Mouse (Mus musculus) hindbrain, embryonic 14.5 days (tissue): ENCODE results near the gene Psma2. TPM values are rescaled to one million over a fixed set of nuclear protein-coding genes. Genes with fewer than 3 reads are reported as not detected.
A peak's percentile ranks its signal among the peaks of the same experiment; 100 is the strongest.

Experiments used
- ATAC-seq: fragments of 200-750 bp; cut with Nextera tagmentation; 2 replicates; pipeline ENCODE4 v1.8.0; 2017; ENCODE audit warnings: moderate number of reproducible peaks, mild to moderate bottlenecking, moderate TSS enrichment, moderate library complexity; ENCODE audit not compliant: low FRiP score
- DNase-seq: peaks from one replicate; pipeline ENCODE4 v3.0.0-alpha.2; 2015; ENCODE audit warnings: low spot score
- H3K27ac ChIP-seq: fragments of 300-500 bp; sonication (generic); 2 replicates; pipeline ENCODE4 v1.5.1; 2014; ENCODE audit warnings: mild to moderate bottlenecking, moderate library complexity
- H3K27me3 ChIP-seq: fragments of 300-500 bp; sonication (generic); 2 replicates; pipeline ENCODE4 v1.6.1; 2014; ENCODE audit warnings: mild to moderate bottlenecking, low read length, mixed read lengths; ENCODE audit not compliant: control insufficient read depth, insufficient read depth
- H3K36me3 ChIP-seq: fragments of 300-500 bp; sonication (generic); replicated peaks from 2 replicates; pipeline ENCODE4 v1.6.1; 2014; ENCODE audit not compliant: control insufficient read depth, insufficient read depth
- H3K4me1 ChIP-seq: fragments of 300-500 bp; sonication (generic); replicated peaks from 2 replicates; pipeline ENCODE4 v1.6.1; 2014; ENCODE audit warnings: antibody characterized with exemption, low read length, mixed read lengths; ENCODE audit not compliant: control insufficient read depth, insufficient read depth
- H3K4me2 ChIP-seq: fragments of 300-500 bp; sonication (generic); replicated peaks from 2 replicates; pipeline ENCODE4 v1.6.1; 2014; ENCODE audit warnings: mild to moderate bottlenecking, moderate library complexity
- H3K4me3 ChIP-seq: fragments of 300-500 bp; sonication (generic); replicated peaks from 2 replicates; pipeline ENCODE4 v1.5.1; 2014; ENCODE audit warnings: mild to moderate bottlenecking, low read length
- H3K9ac ChIP-seq: fragments of 300-500 bp; sonication (generic); 2 replicates; pipeline ENCODE4 v1.6.1; 2014
- H3K9me3 ChIP-seq: fragments of 300-500 bp; sonication (generic); 2 replicates; pipeline ENCODE4 v1.6.1; 2016; ENCODE audit warnings: low read length; ENCODE audit not compliant: control insufficient read depth
- WGBS: fragments of 180-500 bp; shearing (Covaris S2); extraction: QIAGEN DNeasy Blood & Tissue Kit; methylation state at CpG from one replicate; pipeline ENCODE4 v1.1.7; 2014; 5-methylcytosine and 5-hydroxymethylcytosine counted together
- polyA plus RNA-seq: library from polyadenylated mRNA; unstranded; fragments of >200 nt; fragmentation: Nextera tagmentation; extraction: Ambion mirVana; gene quantifications from 2 replicates; pipeline ENCODE4 v1.2.1, GENCODE M21; 2014

Psma2 gene
- 167 and 185 TPM in 2 replicates for polyA plus RNA-seq

DNA sequence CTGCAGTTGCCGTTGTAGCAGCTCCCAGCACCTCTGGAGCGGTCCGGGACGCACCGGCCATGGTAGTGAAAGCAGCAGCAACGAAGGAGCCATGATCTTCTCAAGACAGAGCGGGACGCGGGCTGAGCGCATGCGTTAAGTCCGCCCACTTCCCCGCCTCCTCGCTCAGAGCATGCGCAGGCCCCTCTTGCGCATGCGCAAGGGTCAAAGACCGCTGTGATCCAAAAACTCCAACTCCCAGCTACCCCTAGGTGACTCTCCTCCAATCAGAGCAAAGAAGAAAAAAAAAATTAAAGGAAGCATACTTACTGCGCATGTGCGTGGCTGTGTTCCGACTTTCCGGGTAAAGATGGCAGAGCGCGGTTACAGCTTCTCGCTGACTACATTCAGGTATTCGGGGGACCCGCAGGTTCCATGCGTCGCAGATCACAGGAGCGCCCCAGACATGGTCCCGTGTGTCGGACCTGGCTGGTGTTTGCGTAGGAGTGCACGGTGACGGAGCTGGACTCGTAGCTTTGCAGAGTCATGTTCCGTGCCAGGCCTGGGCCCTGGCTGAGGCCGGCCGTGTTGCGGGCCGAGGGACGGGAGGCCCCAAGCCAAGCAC is at the start of gene Psma2, which contains the start of gene Mrpl32:
Psma2 (plus strand) TSS at position 315 of the 604 bp plus-strand sequence.
Mrpl32 (minus strand) TSS at position 240 of the 604 bp plus-strand sequence.
- peak; percentile 99 for ATAC-seq
- Histone ChIP-seq H3K27me3 (no peaks in the 10 kb centered on the region), H3K36me3 (peaks cover 35% of the 10 kb centered on the region), H3K4me1 (peaks cover 14% of the 10 kb centered on the region; the same call in 1 of the 2 replicates), H3K4me2 (peak within 1 kb of the TSS; percentile 82), H3K27ac (peak within 1 kb of the TSS; percentile 66), H3K9me3 (no peaks in the 10 kb centered on the region), H3K4me3 (peak within 1 kb of the TSS; percentile 82), H3K9ac (peak within 1 kb of the TSS; percentile 94)
- DNase-seq: peak; percentile 100
- WGBS: under 1% methylated on average over 42 of the region's 42 CpGs

- H3K4me2 ChIP-seq: no peak overlapping the region
- no peak overlapping the region for H3K9ac ChIP-seq
- no peak overlapping the region for H3K4me3 ChIP-seq
- ATAC-seq (no peak), DNase-seq (no peak)
- H3K27ac ChIP-seq: no peak overlapping the region
- no peaks in the 10 kb centered on the region for H3K4me1 ChIP-seq
- no peaks in the 10 kb centered on the region for H3K9me3 ChIP-seq
- H3K36me3 ChIP-seq: no peaks in the 10 kb centered on the region
- H3K27me3 ChIP-seq: no peaks in the 10 kb centered on the region
Observed at GRCm38 (mm10) chr13:14574128-14574527, 38.9 kb upstream of the Psma2 start.

GRCm38 (mm10) chr13:14580392-14580791 is 32.6 kb upstream of the Psma2 start:
- no peaks in the 10 kb centered on the region for H3K4me1 ChIP-seq
- DNase-seq (no peak), ATAC-seq (no peak)
- no peaks in the 10 kb centered on the region for H3K27me3 ChIP-seq
- 84% methylated on average over 3 of the region's 3 CpGs for WGBS
- no peak overlapping the region for H3K4me3 ChIP-seq
- H3K9ac ChIP-seq: no peak overlapping the region
- no peak overlapping the region for H3K27ac ChIP-seq
- no peak overlapping the region for H3K4me2 ChIP-seq
- no peaks in the 10 kb centered on the region for H3K9me3 ChIP-seq
- H3K36me3 ChIP-seq: no peaks in the 10 kb centered on the region

GRCm38 (mm10) chr13:14602744-14603143 is 10.3 kb upstream of the Psma2 start:
- no peaks in the 10 kb centered on the region for H3K27me3 ChIP-seq
- H3K4me1 ChIP-seq: no peaks in the 10 kb centered on the region
- H3K4me2 ChIP-seq: no peak overlapping the region
- H3K4me3 ChIP-seq: no peak overlapping the region
- no peak overlapping the region for H3K27ac ChIP-seq
- 90% methylated on average over 2 of the region's 2 CpGs for WGBS
- H3K9ac ChIP-seq: no peak overlapping the region
- DNase-seq (no peak), ATAC-seq (no peak)
- H3K36me3 ChIP-seq: no peaks in the 10 kb centered on the region
- H3K9me3 ChIP-seq: no peaks in the 10 kb centered on the region

- no peak overlapping the region for H3K27ac ChIP-seq
- no peaks in the 10 kb centered on the region for H3K27me3 ChIP-seq
- H3K4me1 ChIP-seq: peaks cover 9% of the 10 kb centered on the region; the same call in 1 of the 2 replicates
- no peak overlapping the region for H3K9ac ChIP-seq
- H3K4me3 ChIP-seq: no peak overlapping the region
- H3K4me2 ChIP-seq: no peak overlapping the region
- DNase-seq (no peak), ATAC-seq (no peak)
- H3K9me3 ChIP-seq: no peaks in the 10 kb centered on the region
- H3K36me3 ChIP-seq: peaks cover 21% of the 10 kb centered on the region
Observed at GRCm38 (mm10) chr13:14607616-14608015, 5.4 kb upstream of the Psma2 start.

DNA sequence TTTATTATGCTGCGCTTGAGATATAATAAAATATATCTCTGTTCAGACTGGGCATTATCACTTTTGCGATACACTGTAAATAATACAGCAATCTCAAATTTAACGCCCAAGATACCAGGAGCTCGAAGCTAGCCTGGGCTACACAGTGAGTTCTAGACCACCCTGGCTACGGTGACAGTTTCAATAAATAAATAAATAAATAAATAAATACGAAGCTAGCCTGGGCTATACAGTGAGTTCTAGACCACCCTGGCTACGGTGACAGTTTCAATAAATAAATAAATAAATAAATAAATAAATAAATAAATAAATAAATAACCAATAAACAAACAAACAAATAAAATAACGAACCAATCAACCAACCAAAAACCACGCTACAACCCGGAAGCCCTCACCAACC is 577 bp upstream of the Psma2 start:
- Histone ChIP-seq H3K4me2 (peak overlapping the region; percentile 59), H3K27me3 (no peaks in the 10 kb centered on the region), H3K9ac (peak overlapping the region; percentile 77), H3K4me3 (peak overlapping the region; percentile 82), H3K9me3 (no peaks in the 10 kb centered on the region), H3K36me3 (peaks cover 31% of the 10 kb centered on the region), H3K4me1 (peaks cover 14% of the 10 kb centered on the region; the same call in 1 of the 2 replicates), H3K27ac (peak overlapping the region; percentile 66)
- no peak for DNase-seq
- 8% methylated on average over 10 of the region's 10 CpGs for WGBS
- peak; percentile 67 for ATAC-seq

GRCm38 (mm10) chr13:14613553-14613952 is 513 bp downstream of the Psma2 start:
- 0 out of 2 replicates have a peak overlapping the region, but pooled peaks have one; percentile 14 for H3K27ac ChIP-seq
- DNase-seq (no peak), ATAC-seq (no peak)
- H3K9ac ChIP-seq: peak overlapping the region; percentile 94
- H3K27me3 ChIP-seq: no peaks in the 10 kb centered on the region
- H3K9me3 ChIP-seq: no peaks in the 10 kb centered on the region
- H3K4me3 ChIP-seq: peak overlapping the region; percentile 82
- 2% methylated on average over 9 of the region's 9 CpGs for WGBS
- peaks cover 14% of the 10 kb centered on the region; the same call in 1 of the 2 replicates for H3K4me1 ChIP-seq
- H3K4me2 ChIP-seq: peak overlapping the region; percentile 82
- peaks cover 37% of the 10 kb centered on the region for H3K36me3 ChIP-seq

GRCm38 (mm10) chr13:14618724-14619123 is 5.7 kb downstream of the Psma2 start:
- no peak overlapping the region for H3K4me3 ChIP-seq
- ATAC-seq (peak; percentile 27; the same call in 1 of the 2 replicates), DNase-seq (peak; percentile 85)
- no peak overlapping the region for H3K4me2 ChIP-seq
- H3K27me3 ChIP-seq: no peaks in the 10 kb centered on the region
- no peak overlapping the region for H3K9ac ChIP-seq
- WGBS: 49% methylated on average over 2 of the region's 2 CpGs
- H3K27ac ChIP-seq: no peak overlapping the region
- H3K4me1 ChIP-seq: peaks cover 5% of the 10 kb centered on the region; the same call in 1 of the 2 replicates
- H3K9me3 ChIP-seq: no peaks in the 10 kb centered on the region
- peaks cover 60% of the 10 kb centered on the region for H3K36me3 ChIP-seq

DNA sequence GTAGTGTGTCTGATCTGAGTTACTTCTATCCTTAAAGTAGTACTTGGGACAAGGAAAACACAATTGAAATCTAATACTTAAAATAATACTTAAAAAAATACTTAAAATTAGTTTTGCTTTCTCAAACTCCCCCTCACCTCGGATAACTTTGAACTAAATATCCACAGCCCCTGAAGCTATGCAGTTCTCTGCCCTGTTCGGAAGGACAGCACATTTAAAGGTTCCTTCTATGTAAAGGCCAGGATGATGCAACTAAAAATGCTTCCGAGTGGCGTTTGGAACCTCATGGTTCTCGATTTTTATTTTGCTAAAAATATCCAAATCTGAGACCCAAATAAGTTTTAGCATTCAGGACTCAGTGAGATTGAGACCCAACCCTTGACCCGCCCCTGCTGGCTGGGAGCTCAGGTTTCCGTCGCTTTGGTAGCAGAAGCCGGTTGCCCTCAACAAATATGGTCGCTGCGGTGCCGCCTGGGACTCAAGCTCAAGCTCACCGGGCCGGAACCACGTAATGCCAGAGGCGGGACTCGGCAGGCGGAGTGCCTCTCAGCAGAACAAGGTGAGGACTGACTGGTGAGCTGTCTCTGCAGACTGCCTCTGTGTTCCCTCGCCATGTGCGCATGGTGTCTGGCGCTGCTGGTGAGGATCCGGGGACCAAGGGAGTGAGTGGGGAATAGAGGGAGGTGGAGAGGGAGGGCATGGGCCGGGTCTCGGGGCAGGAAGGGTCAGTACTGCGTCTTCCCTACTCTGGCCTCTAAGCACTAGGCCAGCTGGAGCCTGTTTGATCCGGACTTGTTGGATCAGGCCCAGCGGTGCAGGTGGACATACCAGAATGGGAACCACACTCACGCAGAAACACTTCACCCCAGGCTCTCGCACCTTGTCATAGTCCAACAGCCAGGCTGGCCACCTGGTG is 16.9 kb downstream of the Psma2 start, which contains the start of gene AW209491:
AW209491 (plus strand) TSS at position 429 of the 916 bp plus-strand sequence.
- H3K36me3 ChIP-seq: peaks cover 28% of the 10 kb centered on the region
- H3K4me1 ChIP-seq: peaks cover 15% of the 10 kb centered on the region
- H3K27me3 ChIP-seq: no peaks in the 10 kb centered on the region
- H3K27ac ChIP-seq: peak within 1 kb of the TSS; percentile 76
- H3K4me2 ChIP-seq: peak within 1 kb of the TSS; percentile 75
- peak; percentile 90 for DNase-seq
- peak within 1 kb of the TSS; percentile 50 for H3K4me3 ChIP-seq
- ATAC-seq: peak; percentile 96
- WGBS: 3% methylated on average over 29 of the region's 29 CpGs
- H3K9ac ChIP-seq: peak within 1 kb of the TSS; percentile 89
- no peaks in the 10 kb centered on the region for H3K9me3 ChIP-seq
